Mouse (Mus musculus) heart, embryonic 16.5 days (tissue): ENCODE results near the gene Ndufs1. TPM values are rescaled to one million over a fixed set of nuclear protein-coding genes. Genes with fewer than 3 reads are reported as not detected.

Source experiments
- ATAC-seq: fragments of 200-750 bp; cut with Nextera tagmentation; replicated peaks from 2 replicates; pipeline ENCODE4 v1.8.0; 2017; ENCODE audit warnings: moderate number of reproducible peaks; ENCODE audit not compliant: insufficient read depth, low FRiP score; ENCODE audit errors: extremely low read depth
- H3K27ac ChIP-seq: fragments of 300-500 bp; sonication (generic); 2 replicates; pipeline ENCODE4 v1.5.1; 2014; ENCODE audit warnings: mild to moderate bottlenecking, low read length, control low read depth, moderate library complexity
- H3K27me3 ChIP-seq: fragments of 300-500 bp; sonication (generic); 2 replicates; pipeline ENCODE4 v1.6.1; 2014; ENCODE audit warnings: low read length, mixed read lengths; ENCODE audit not compliant: control insufficient read depth, insufficient read depth
- H3K36me3 ChIP-seq: fragments of 300-500 bp; sonication (generic); 2 replicates; pipeline ENCODE4 v1.6.1; 2014; ENCODE audit not compliant: control insufficient read depth, insufficient read depth
- H3K4me1 ChIP-seq: fragments of 300-500 bp; sonication (generic); 2 replicates; pipeline ENCODE4 v1.6.1; 2014; ENCODE audit warnings: low read length, mixed read lengths; ENCODE audit not compliant: control insufficient read depth, insufficient read depth
- H3K4me2 ChIP-seq: fragments of 300-500 bp; sonication (generic); 2 replicates; pipeline ENCODE4 v1.6.1; 2014; ENCODE audit warnings: low read depth, mild to moderate bottlenecking, control low read depth, low read length
- H3K4me3 ChIP-seq: fragments of 300-500 bp; sonication (generic); 2 replicates; pipeline ENCODE4 v1.5.1; 2014; ENCODE audit warnings: mild to moderate bottlenecking, control low read depth, low read length
- H3K9ac ChIP-seq: fragments of 300-500 bp; sonication (generic); 2 replicates; pipeline ENCODE4 v1.6.1; 2014; ENCODE audit warnings: low read length, control low read depth
- H3K9me3 ChIP-seq: fragments of 300-500 bp; sonication (generic); replicated peaks from 2 replicates; pipeline ENCODE4 v1.6.1; 2016; ENCODE audit warnings: low read length; ENCODE audit not compliant: control insufficient read depth
- WGBS: fragments of 180-500 bp; shearing (Covaris S2); extraction: QIAGEN DNeasy Blood & Tissue Kit; methylation state at CpG from one replicate; pipeline ENCODE4 v1.1.7; 2014; 5-methylcytosine and 5-hydroxymethylcytosine counted together
- polyA plus RNA-seq: library from polyadenylated mRNA; unstranded; fragments of >200 nt; fragmentation: Nextera tagmentation; extraction: Ambion mirVana; gene quantifications from 2 replicates; pipeline ENCODE4 v1.2.1, GENCODE M21; 2015

Gene Ndufs1
- polyA plus RNA-seq, 1 experiment from 2014 or later, result 470 TPM

DNA sequence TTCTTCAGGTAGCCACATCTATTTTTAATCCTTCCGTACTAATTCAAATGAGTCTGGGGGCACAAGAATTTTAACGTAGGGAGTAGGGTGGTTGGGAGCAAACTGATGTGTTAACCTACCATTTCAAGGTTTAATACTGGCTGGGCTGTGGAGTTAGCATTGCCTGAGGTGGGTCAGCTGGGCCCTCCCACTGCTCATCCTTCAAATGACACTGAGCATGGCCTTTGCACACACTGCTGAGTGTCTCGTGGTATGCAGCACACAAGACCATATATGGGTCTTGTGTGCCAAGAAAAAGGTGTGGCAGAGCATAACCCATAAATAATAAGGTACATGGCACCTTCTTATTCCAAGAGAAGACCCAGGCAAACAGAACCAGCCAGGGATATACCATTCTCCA, 31.0 kb upstream of the Ndufs1 start:
- Histone ChIP-seq H3K9me3 (no peaks in the 10 kb centered on the region), H3K4me3 (no peak overlapping the region), H3K4me2 (no peak overlapping the region), H3K27me3 (no peaks in the 10 kb centered on the region), H3K27ac (no peak overlapping the region), H3K9ac (no peak overlapping the region), H3K4me1 (no peaks in the 10 kb centered on the region), H3K36me3 (no peaks in the 10 kb centered on the region)
- 70% methylated on average over 3 of the region's 3 CpGs for WGBS
- no peak for ATAC-seq

DNA sequence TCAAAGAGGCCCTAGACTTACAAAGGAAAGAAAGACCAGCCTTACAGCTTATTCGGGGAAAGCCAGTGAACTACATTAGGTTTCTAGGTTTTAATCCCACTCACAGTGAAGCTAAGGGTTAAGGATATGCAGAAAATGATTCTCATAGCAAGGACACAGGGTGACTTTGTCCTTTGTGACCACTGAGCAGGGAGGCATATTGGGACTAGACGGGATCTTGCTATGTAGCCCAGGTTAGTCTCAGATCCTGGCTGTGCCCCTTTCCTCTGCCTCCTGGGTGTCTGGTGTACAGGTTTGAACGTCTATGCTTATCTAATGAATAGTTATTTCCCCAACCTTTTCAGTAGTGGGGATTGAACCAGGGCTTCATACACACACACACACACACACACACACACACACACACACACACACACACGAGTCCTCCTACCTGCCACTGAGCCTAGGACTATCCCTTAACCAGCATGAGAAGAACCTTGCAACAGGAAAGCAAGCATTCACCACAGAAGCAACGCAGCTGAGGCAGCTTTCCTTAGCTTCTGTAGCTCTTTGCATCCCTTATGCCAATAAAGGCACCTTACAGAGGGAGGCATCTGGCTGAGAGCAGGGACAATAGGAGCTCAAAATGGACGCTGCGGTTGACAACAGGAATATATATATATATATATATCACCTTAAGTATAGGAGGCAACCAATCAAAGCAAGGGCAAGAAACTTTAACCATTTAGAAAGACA, 28.2 kb upstream of the Ndufs1 start:
- no peaks in the 10 kb centered on the region for H3K36me3 ChIP-seq
- peaks cover 7% of the 10 kb centered on the region for H3K9me3 ChIP-seq
- 33% methylated on average over 7 of the region's 7 CpGs for WGBS
- H3K4me2 ChIP-seq, result no peak overlapping the region
- no peak overlapping the region for H3K4me3 ChIP-seq
- H3K27ac ChIP-seq, result no peak overlapping the region
- H3K4me1 ChIP-seq, result no peaks in the 10 kb centered on the region
- no peaks in the 10 kb centered on the region for H3K27me3 ChIP-seq
- H3K9ac ChIP-seq, result no peak overlapping the region
- no peak for ATAC-seq

DNA sequence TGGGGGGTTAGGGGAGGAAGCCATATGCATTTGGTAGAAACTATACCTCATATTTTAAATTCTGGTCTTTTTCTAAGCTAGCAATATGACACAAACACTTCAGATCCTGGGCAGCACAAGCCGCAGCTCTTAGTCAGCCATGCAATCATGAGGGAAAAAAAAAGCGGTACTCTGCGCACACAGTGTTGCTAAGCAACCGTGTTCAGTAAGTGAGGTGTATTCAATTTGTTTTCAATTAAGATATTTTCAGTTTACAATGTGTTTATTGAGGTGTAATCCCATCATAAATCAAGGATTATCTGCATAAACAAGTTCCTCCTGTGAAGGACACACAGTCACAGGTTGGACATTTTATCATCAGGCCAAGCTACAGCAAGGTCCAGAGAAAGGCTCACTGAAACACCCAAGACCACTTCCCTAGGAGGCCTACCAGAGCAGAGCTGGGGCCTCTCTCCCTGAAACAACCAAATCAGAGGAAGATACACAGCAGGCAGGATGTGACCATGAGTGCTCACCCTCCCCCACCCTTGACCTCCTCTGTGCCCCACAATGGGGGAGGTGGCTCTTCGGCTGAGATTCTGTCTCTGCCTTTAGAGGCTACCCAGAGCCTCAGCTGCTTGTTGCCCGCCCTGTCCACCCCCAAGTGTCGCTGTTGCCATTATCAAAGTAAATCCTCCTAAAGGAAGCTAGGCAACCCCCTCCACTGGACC, 27.5 kb upstream of the Ndufs1 start:
- Histone ChIP-seq H3K9ac (no peak overlapping the region), H3K4me2 (no peak overlapping the region), H3K9me3 (peaks cover 7% of the 10 kb centered on the region), H3K4me1 (no peaks in the 10 kb centered on the region), H3K4me3 (no peak overlapping the region), H3K27ac (no peak overlapping the region), H3K36me3 (no peaks in the 10 kb centered on the region), H3K27me3 (no peaks in the 10 kb centered on the region)
- ATAC-seq, result peak; percentile 55; the same call in 1 of the 2 replicates
- WGBS, result 25% methylated on average over 7 of the region's 7 CpGs

DNA sequence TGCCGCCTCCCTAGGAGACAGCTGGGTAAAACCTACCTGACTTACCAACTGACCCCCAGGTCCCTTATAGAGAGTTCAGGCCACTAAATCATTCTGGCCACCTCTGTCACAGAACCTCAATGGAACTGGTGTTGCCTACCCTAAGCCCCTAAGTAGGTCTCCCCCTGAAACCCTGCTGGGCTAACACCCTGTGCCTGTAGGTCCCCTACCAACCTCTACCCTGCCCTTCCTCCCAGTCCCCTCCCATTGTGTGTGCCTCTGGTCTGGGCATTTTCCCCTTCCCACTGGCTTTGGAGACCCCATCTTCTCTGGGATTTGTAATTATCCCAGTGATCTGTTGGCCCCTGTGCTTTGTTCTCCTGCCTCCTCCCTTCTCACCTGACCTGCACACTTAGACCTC, 26.8 kb upstream of the Ndufs1 start:
- H3K36me3 ChIP-seq, result no peaks in the 10 kb centered on the region
- 80% methylated on average over 1 of the region's 1 CpGs for WGBS
- H3K9ac ChIP-seq, result no peak overlapping the region
- H3K27ac ChIP-seq, result no peak overlapping the region
- H3K27me3 ChIP-seq, result no peaks in the 10 kb centered on the region
- no peaks in the 10 kb centered on the region for H3K4me1 ChIP-seq
- H3K4me3 ChIP-seq, result no peak overlapping the region
- H3K9me3 ChIP-seq, result peaks cover 7% of the 10 kb centered on the region
- no peak for ATAC-seq
- H3K4me2 ChIP-seq, result no peak overlapping the region

DNA sequence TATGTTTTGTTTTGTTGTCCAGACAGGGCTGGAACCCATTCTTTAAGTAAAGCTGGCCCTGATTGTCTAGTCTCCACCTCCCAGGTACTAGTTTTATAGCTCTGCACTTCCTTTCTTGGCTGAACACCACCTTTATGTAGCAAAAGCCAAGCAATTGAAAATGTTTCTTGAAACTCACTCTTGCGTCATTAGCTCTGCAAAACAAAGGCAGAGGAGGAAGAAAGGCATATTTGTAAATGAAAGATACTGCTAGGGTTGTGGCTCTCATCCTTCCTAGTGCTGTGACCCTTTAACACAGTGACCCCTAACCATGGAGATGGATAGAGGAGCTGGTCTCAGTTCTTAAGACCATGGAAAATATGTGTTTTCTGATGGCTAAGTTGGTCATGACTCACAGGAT, 25.0 kb upstream of the Ndufs1 start:
- H3K27me3 ChIP-seq, result no peaks in the 10 kb centered on the region
- no peak overlapping the region for H3K4me2 ChIP-seq
- H3K9me3 ChIP-seq, result peaks cover 7% of the 10 kb centered on the region
- no peak for ATAC-seq
- H3K9ac ChIP-seq, result no peak overlapping the region
- H3K27ac ChIP-seq, result no peak overlapping the region
- 83% methylated on average over 1 of the region's 1 CpGs for WGBS
- H3K4me1 ChIP-seq, result no peaks in the 10 kb centered on the region
- no peak overlapping the region for H3K4me3 ChIP-seq
- no peaks in the 10 kb centered on the region for H3K36me3 ChIP-seq

DNA sequence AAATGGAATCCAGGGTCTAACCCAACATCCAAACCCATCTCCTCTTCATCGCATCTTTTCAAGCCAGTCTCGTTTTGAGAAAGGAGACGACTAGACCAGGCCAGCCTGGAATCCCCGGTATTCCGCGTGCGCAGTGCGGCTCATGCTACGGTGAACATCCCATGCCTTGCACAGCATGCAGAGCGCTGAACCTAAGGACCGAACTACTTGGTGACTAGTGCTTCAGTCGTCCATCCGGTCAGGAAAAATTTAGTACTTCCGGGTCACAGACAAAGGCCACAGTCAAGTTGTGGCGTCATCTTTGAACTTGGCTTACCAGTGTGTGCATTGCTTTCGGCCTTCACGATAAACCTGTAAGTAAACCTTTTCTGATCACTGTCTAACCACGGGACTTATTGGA, 23.7 kb upstream of the Ndufs1 start:
- Histone ChIP-seq H3K4me1 (peaks cover 3% of the 10 kb centered on the region; the same call in 1 of the 2 replicates), H3K36me3 (no peaks in the 10 kb centered on the region), H3K4me2 (no peak overlapping the region), H3K9ac (no peak overlapping the region), H3K27me3 (no peaks in the 10 kb centered on the region), H3K4me3 (no peak overlapping the region), H3K27ac (no peak overlapping the region), H3K9me3 (peaks cover 7% of the 10 kb centered on the region)
- WGBS, result 91% methylated on average over 18 of the region's 18 CpGs
- no peak for ATAC-seq

DNA sequence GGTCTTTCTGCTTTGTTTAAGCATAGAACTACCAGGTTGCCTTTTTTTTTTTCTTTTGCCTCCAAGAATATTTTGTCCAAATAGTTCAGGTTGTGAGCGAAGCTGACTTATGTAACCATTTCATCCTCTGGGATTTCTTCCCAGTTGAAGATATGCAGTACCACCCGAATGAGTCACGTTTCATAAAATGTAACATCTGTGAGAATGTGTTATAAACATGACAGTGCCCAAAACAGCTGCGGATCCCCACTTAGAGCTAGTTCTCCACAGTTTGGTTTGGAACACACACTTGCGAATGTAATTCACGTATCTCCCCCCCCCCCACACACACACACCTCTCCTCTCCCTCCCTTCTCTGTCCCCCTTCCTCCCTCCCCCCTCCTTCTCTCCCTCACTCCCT, 22.8 kb upstream of the Ndufs1 start:
- Histone ChIP-seq H3K4me2 (no peak overlapping the region), H3K36me3 (no peaks in the 10 kb centered on the region), H3K4me1 (peaks cover 3% of the 10 kb centered on the region; the same call in 1 of the 2 replicates), H3K9ac (no peak overlapping the region), H3K4me3 (no peak overlapping the region), H3K27me3 (no peaks in the 10 kb centered on the region), H3K27ac (no peak overlapping the region), H3K9me3 (peaks cover 7% of the 10 kb centered on the region)
- ATAC-seq, result no peak
- WGBS, result 81% methylated on average over 6 of the region's 6 CpGs

DNA sequence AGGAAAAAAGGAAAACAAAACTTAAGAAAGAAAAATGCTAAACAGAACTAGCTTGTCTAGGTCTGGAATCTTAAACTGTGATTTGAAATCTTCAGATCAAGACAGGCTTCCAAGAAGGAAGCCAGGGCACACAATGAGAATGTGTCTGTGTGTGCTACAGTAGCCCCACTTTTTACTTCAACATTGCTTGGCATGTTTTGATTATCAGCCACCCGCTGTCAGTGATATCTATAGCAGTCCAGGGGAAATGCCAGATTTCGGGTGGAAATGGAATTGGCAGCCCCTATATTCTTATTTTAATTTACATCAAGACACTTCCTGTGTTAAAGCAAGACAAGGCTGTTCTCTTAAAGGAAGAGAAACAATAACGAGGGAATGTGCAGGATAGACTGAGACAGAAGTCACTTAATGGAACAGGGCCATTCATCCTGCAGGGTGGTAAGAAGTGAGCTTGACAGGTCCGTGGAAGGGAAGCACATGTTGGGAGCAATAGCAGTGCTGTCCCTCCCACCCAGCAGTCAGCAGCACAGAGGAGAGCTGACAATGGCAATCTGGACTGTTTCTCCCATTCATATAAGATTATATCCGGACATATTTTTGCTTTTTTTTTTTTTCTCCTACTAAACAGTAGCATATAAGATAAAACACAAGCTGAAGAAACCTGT, 19.3 kb upstream of the Ndufs1 start:
- Histone ChIP-seq H3K27me3 (no peaks in the 10 kb centered on the region), H3K9me3 (peaks cover 7% of the 10 kb centered on the region), H3K27ac (no peak overlapping the region), H3K4me1 (peaks cover 13% of the 10 kb centered on the region), H3K9ac (no peak overlapping the region), H3K4me3 (no peak overlapping the region), H3K4me2 (no peak overlapping the region), H3K36me3 (no peaks in the 10 kb centered on the region)
- WGBS, result 40% methylated on average over 5 of the region's 5 CpGs
- ATAC-seq, result no peak
